Mouse (Mus musculus): ENCODE results near the gene Tyrobp. TPM values are rescaled to one million over a fixed set of nuclear protein-coding genes. Genes with fewer than 3 reads are reported as not detected.

The Tyrobp gene
- total RNA-seq, 2 experiments from 2014 or later, result 3.3 to 6.3 TPM

DNA sequence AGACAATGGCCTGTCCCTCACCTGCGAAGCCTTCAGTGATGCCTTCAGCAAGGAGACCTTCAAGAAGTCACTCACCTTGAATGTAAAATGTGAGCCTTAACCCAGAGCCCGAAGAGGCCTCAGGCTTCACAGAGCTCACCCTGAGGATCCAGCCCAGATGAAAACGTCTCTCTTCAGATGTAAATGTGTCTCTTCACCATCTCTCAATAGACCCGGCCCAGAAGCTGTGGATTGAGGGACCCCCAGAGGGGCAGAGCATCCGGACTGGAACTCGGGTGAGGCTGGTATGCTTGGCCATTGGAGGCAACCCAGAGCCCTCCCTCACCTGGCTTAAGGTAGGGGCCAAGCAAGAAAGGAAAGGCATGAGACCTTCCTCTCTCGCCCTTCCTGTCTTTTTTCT, 50.0 kb downstream of the Tyrobp start:
- DNase-seq (ENCODE audit: low spot score), result no peak

DNA sequence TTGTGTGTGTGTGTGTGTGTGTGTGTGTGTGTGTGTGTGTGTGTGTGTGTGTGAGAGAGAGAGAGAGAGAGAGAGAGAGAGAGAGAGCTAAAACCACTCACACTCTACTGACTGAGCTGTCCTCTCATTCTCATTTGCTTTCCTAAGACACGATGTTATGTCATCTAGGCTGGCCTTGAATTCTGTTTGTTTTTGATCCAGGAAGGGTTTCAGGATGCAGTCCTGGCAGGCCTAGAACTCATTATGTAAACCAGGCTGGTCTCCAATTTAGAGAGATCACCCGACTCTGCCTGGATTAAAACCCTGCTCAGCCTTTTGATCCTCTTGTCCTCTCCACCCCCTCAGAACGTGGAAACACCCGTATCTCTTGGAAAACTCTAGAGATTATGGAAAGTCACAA, 50.4 kb downstream of the Tyrobp start:
- no peak for DNase-seq (ENCODE audit: low spot score)

DNA sequence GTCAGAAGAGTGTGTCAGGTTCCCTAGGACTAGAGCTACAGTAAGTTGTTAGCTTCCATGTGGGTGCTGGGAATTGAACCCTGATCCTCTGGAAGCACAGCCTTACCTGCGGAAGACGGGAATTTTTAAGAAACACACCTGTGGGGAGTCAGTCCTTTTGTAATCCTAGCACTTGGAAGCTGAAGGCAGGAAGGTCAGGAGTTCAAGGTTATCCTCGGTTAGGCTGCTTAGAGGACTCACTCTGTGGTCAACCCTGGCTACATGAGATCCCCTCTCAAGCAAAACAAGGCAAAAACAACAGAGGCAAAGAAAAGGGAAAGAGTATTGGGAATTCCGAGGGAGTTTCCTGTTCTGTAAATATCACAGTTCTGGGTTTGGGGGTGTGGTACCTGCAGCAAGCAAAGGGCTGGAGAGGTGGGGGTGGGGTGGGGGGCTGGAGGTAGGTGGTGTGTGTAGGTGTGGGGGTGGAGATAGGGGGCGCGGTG, 51.3 kb downstream of the Tyrobp start:
- DNase-seq (ENCODE audit: low spot score), result no peak

Other genes starting within 250 kb of the Tyrobp start
- gene Zfp146, start 244.0 kb upstream of the Tyrobp start, total RNA-seq (2021), result 10 to 100 TPM; 24.7 to 28.7 TPM
- 100 to 1,000 TPM; 938 to 989 TPM for gene Cox7a1, start 229.6 kb upstream of the Tyrobp start, total RNA-seq (2021)
- 100 to 1,000 TPM; 198 to 205 TPM for gene Capns1, start 214.9 kb upstream of the Tyrobp start, total RNA-seq (2021)
- gene Polr2i, start 181.8 kb upstream of the Tyrobp start, total RNA-seq (2021), result 10 to 100 TPM; 57.1 to 57.7 TPM
- gene Tbcb, start 181.5 kb upstream of the Tyrobp start, total RNA-seq (2021), result 10 to 100 TPM; 29.6 to 31.9 TPM
- not detected for gene Ovol3, start 178.0 kb upstream of the Tyrobp start, total RNA-seq (2021)
- not detected for gene Thap8, start 133.7 kb upstream of the Tyrobp start, total RNA-seq (2021)
- 1 to 10 TPM; 2.0 to 2.2 TPM for gene Wdr62, start 133.3 kb upstream of the Tyrobp start, total RNA-seq (2021)
- gene Clip3, start 122.0 kb upstream of the Tyrobp start, total RNA-seq (2021), result 1 to 10 TPM; 3.2 to 4.3 TPM
- gene Alkbh6, start 105.0 kb upstream of the Tyrobp start, total RNA-seq (2021), result 10 to 100 TPM; 20.6 to 24.6 TPM
- 1 to 10 TPM; 2.0 to 2.1 TPM for gene Syne4, start 99.0 kb upstream of the Tyrobp start, total RNA-seq (2021)
- gene E130208F15Rik, start 92.0 kb upstream of the Tyrobp start, total RNA-seq (2021), result under 1 TPM; 0.59 TPM
- gene Sdhaf1, start 89.9 kb upstream of the Tyrobp start, total RNA-seq (2021), result 1 to 10 TPM; 6.5 to 7.6 TPM
- 1 to 10 TPM; 4.7 to 5.3 TPM for gene Lrfn3, start 51.0 kb upstream of the Tyrobp start, total RNA-seq (2021)
- gene Hcst, start 6.1 kb downstream of the Tyrobp start, total RNA-seq (2021), result not detected
- gene Nfkbid, start 8.0 kb downstream of the Tyrobp start, total RNA-seq (2021), result under 1 TPM in 1 of 2 experiments, not detected in 1; 0.11 TPM
- 1 to 10 TPM in 1 of 2 experiments, under 1 TPM in 1; 0.82 to 1.4 TPM for gene Aplp1, start 31.8 kb downstream of the Tyrobp start, total RNA-seq (2021)
- not detected for gene Kirrel2, start 43.9 kb downstream of the Tyrobp start, total RNA-seq (2021)
- not detected for gene Nphs1, start 44.6 kb downstream of the Tyrobp start, total RNA-seq (2021)
- not detected for gene Prodh2, start 79.9 kb downstream of the Tyrobp start, total RNA-seq (2021)
- gene Arhgap33, start 121.3 kb downstream of the Tyrobp start, total RNA-seq (2021), result under 1 TPM; 0.27 to 0.47 TPM
- 1,000 to 10,000 TPM; 1,641 to 2,096 TPM for gene Hspb6, start 138.4 kb downstream of the Tyrobp start, total RNA-seq (2021)
- 1 to 10 TPM; 5.1 to 8.0 TPM for gene Proser3, start 138.5 kb downstream of the Tyrobp start, total RNA-seq (2021)
- gene Lin37, start 146.1 kb downstream of the Tyrobp start, total RNA-seq (2021), result 1 to 10 TPM; 8.7 to 9.0 TPM
- gene U2af1l4, start 149.5 kb downstream of the Tyrobp start, total RNA-seq (2021), result 10 to 100 TPM; 50.9 to 53.6 TPM
- gene Gm49396, start 149.6 kb downstream of the Tyrobp start, total RNA-seq (2021), result 1 to 10 TPM; 1.0 to 1.3 TPM
- 100 to 1,000 TPM; 122 to 132 TPM for gene Psenen, start 149.9 kb downstream of the Tyrobp start, total RNA-seq (2021)
- gene Igflr1, start 151.7 kb downstream of the Tyrobp start, total RNA-seq (2021), result 1 to 10 TPM in 1 of 2 experiments, under 1 TPM in 1; 0.82 to 1.4 TPM
- gene Kmt2b, start 175.0 kb downstream of the Tyrobp start, total RNA-seq (2021), result 10 to 100 TPM; 12.5 to 12.9 TPM
- not detected for gene Zbtb32, start 185.1 kb downstream of the Tyrobp start, total RNA-seq (2021)
- not detected for gene Upk1a, start 199.1 kb downstream of the Tyrobp start, total RNA-seq (2021)
- 1,000 to 10,000 TPM; 2,016 to 2,070 TPM for gene Cox6b1, start 212.4 kb downstream of the Tyrobp start, total RNA-seq (2021)
- not detected for gene Etv2, start 222.1 kb downstream of the Tyrobp start, total RNA-seq (2021)
- 10 to 100 TPM; 37.6 to 40.7 TPM for gene Rbm42, start 236.6 kb downstream of the Tyrobp start, total RNA-seq (2021)

All from gastrocnemius, adult 18-20 months (tissue).